Mouse (Mus musculus) stomach, embryonic 15.5 days (tissue): ENCODE data around the gene Camkv. TPM values are rescaled to one million over a fixed set of nuclear protein-coding genes. Genes with fewer than 3 reads are reported as not detected.

Experiments
- ATAC-seq: fragments of 200-750 bp; cut with Nextera tagmentation; 2 replicates; pipeline ENCODE4 v1.8.0; 2017; ENCODE audit warnings: low read depth, moderate number of reproducible peaks, moderate TSS enrichment; ENCODE audit not compliant: insufficient read depth, low FRiP score
- H3K27ac ChIP-seq: fragments of 300-500 bp; sonication (generic); 2 replicates; pipeline ENCODE4 v1.5.1; 2015; ENCODE audit warnings: mild to moderate bottlenecking, inconsistent platforms
- H3K27me3 ChIP-seq: fragments of 300-500 bp; sonication (generic); replicated peaks from 2 replicates; pipeline ENCODE4 v1.6.1; 2015; ENCODE audit warnings: inconsistent platforms
- H3K36me3 ChIP-seq: fragments of 300-500 bp; sonication (generic); 2 replicates; pipeline ENCODE4 v1.6.1; 2015; ENCODE audit warnings: inconsistent platforms
- H3K4me1 ChIP-seq: fragments of 300-500 bp; sonication (generic); 2 replicates; pipeline ENCODE4 v1.6.1; 2015; ENCODE audit warnings: inconsistent platforms
- H3K4me2 ChIP-seq: fragments of 300-500 bp; sonication (generic); 2 replicates; pipeline ENCODE4 v1.6.1; 2015; ENCODE audit warnings: mild to moderate bottlenecking, inconsistent platforms
- H3K4me3 ChIP-seq: fragments of 300-500 bp; sonication (generic); replicated peaks from 2 replicates; pipeline ENCODE4 v1.5.1; 2015; ENCODE audit warnings: inconsistent platforms
- H3K9ac ChIP-seq: fragments of 300-500 bp; sonication (generic); 2 replicates; pipeline ENCODE4 v1.6.1; 2015; ENCODE audit warnings: inconsistent platforms
- H3K9me3 ChIP-seq: fragments of 300-500 bp; sonication (generic); 2 replicates; pipeline ENCODE4 v1.6.1; 2016; ENCODE audit warnings: inconsistent platforms
- WGBS: fragments of 180-500 bp; shearing (Covaris S2); methylation state at CpG from one replicate; pipeline ENCODE4 v1.1.7; 2015; 5-methylcytosine and 5-hydroxymethylcytosine counted together
- polyA plus RNA-seq: library from polyadenylated mRNA; unstranded; fragments of >200 nt; fragmentation: Nextera tagmentation; extraction: Ambion mirVana; gene quantifications from 2 replicates; pipeline ENCODE4 v1.2.1, GENCODE M21; 2015

The Camkv gene
- 3.0 and 3.1 TPM in 2 replicates for polyA plus RNA-seq

DNA sequence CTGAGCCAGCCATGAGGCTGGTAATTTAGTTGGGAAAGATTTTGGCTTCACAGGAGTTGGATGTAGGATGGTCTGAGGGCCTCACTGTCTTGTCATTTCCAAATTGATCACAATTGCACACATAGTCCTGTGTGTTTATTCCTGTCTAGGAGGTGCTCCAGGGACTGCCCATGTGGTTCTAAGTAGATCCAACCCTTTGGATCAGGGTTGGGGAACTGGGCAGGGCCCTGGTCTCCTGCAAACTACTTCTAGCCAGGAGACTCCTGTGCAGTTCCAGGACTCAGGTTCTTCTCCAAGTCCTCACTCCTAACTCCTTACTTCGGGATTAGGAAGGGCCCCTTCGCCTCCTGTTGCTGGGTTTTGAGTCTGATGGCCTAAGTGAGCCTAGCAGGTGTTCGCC is at the start of gene Camkv:
Gene Camkv (plus strand): TSS at position 301 of the 400 bp plus-strand sequence.
- no peaks in the 10 kb centered on the region for H3K36me3 ChIP-seq
- peak within 1 kb of the TSS; percentile 35; the same call in 1 of the 2 replicates for H3K9ac ChIP-seq
- WGBS = 13% methylated on average over 3 of the region's 3 CpGs
- no peak for ATAC-seq
- H3K4me3 ChIP-seq = peak within 1 kb of the TSS; percentile 47
- no peak within 1 kb of the TSS for H3K27ac ChIP-seq
- peaks cover 24% of the 10 kb centered on the region for H3K27me3 ChIP-seq
- H3K4me1 ChIP-seq = peaks cover 16% of the 10 kb centered on the region
- peak within 1 kb of the TSS; percentile 92 for H3K4me2 ChIP-seq
- no peaks in the 10 kb centered on the region for H3K9me3 ChIP-seq

DNA sequence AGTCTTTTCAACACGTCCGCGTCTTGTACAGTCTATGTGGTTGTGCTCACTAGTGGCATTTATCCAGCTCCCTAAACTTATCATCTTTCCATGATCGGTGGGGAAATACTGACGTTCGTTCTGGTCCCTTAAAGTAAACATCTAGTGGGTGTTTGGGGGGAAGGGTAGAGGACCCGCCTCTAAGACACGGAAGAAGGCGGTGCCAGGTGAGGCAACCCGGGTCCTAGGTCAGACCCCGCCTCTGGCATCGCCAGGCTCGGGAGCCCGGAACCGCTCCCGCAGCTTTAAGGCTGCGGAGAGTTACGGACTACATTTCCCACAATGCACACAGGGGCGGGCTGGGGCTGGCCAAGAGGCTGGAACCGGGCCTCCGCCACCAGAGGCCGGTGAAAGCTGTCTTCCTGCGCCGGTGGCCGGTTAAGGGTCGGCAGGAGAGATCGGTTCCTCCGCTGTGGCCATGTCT is 47.6 kb upstream of the Camkv start, which contains the start of gene Mon1a:
Gene Mon1a (plus strand): TSS at position 348 of the 463 bp plus-strand sequence.
- ATAC-seq = peak; percentile 96
- WGBS = under 1% methylated on average over 28 of the region's 28 CpGs
- H3K9ac ChIP-seq = peak within 1 kb of the TSS; percentile 74
- H3K27me3 ChIP-seq = no peaks in the 10 kb centered on the region
- peak within 1 kb of the TSS; percentile 87 for H3K4me3 ChIP-seq
- peak within 1 kb of the TSS; percentile 81 for H3K27ac ChIP-seq
- H3K4me2 ChIP-seq = peak within 1 kb of the TSS; percentile 89
- no peaks in the 10 kb centered on the region for H3K9me3 ChIP-seq
- H3K4me1 ChIP-seq = peaks cover 15% of the 10 kb centered on the region
- H3K36me3 ChIP-seq = no peaks in the 10 kb centered on the region

DNA sequence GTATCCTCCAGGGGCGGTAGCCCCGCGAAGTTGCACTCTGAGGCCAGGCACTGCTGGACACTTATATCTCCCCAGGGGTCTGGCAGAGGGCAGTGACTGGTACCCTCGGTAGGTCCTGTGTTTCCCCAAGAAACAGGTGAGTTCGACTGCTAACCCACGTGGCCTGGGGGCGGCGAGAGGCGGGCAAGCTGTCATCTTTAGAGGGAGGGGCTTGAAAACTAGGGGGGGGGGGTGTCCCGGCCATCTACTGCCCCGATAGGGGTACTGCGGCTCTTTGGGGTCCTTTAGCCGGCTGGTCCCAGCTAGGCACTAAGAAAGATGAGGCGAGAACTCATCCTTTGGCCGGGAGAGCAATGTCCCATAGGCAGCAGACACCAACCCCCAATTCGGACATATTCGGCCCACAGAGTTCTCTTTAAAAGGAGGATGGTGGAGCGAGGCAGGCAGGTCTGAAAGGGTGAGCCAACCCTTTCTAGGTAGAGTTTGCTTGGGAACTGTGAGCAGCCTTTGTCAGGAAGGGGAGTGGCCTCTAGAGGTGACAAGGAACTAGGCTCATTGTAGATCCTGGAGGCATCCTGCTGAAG is 47.1 kb upstream of the Camkv start:
- ATAC-seq = peak; percentile 45
- peak overlapping the region; percentile 89 for H3K4me2 ChIP-seq
- H3K4me3 ChIP-seq = peak overlapping the region; percentile 87
- H3K27ac ChIP-seq = peak overlapping the region; percentile 81
- H3K9me3 ChIP-seq = no peaks in the 10 kb centered on the region
- no peaks in the 10 kb centered on the region for H3K27me3 ChIP-seq
- H3K36me3 ChIP-seq = no peaks in the 10 kb centered on the region
- H3K9ac ChIP-seq = peak overlapping the region; percentile 74
- H3K4me1 ChIP-seq = peaks cover 15% of the 10 kb centered on the region
- WGBS = 0% methylated on average over 18 of the region's 18 CpGs

DNA sequence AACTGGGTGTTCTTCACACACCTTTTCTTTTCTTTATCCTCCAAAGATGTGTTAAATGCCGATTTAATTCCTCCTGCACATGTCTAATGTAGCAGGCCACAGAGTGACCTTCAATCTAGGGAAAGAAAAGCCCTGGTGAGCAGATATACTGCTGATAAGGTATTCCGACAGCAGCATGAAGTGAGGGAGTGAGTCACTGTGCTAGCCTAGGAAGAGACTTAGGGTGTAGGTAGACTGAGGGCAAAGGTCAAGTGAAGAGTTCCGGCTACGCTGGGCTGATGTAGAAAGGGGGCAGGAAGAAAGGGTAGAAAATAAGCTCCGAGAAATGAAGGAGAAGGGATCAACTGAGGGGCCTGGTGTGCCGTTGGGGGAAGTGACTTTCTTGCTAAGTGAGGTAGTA is 45.2 kb upstream of the Camkv start:
- H3K4me2 ChIP-seq = 0 out of 2 replicates have a peak overlapping the region, but pooled peaks have one; percentile 16
- no peaks in the 10 kb centered on the region for H3K36me3 ChIP-seq
- no peak for ATAC-seq
- no peaks in the 10 kb centered on the region for H3K9me3 ChIP-seq
- WGBS = 67% methylated on average over 6 of the region's 6 CpGs
- peaks cover 15% of the 10 kb centered on the region for H3K4me1 ChIP-seq
- H3K4me3 ChIP-seq = 0 out of 2 replicates have a peak overlapping the region, but pooled peaks have one; percentile 7
- H3K9ac ChIP-seq = no peak overlapping the region
- peak overlapping the region; percentile 81 for H3K27ac ChIP-seq
- H3K27me3 ChIP-seq = no peaks in the 10 kb centered on the region

DNA sequence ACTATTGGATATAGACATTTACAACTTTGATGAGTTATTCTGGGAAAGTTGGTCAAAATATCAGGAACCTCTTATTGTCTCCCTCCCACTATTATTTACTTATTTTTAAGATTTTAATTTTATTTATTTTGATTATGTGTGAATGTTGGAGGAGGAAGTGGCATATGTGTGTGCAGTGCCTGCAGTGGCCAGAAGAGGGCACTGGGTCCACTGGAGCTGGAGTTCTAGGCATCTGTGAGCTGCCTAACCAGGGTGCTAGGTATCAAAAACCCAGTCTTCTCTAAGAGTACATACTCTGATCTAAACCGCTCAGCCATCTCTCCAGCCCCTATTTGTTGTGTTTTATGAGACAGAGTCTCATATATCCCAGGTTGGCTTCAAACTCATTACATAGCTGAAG is 44.5 kb upstream of the Camkv start:
- no peak for ATAC-seq
- Histone ChIP-seq H3K4me2 (no peak overlapping the region), H3K4me1 (peaks cover 15% of the 10 kb centered on the region), H3K27me3 (no peaks in the 10 kb centered on the region), H3K36me3 (peaks cover 1% of the 10 kb centered on the region; the same call in 1 of the 2 replicates), H3K27ac (no peak overlapping the region), H3K9ac (no peak overlapping the region), H3K9me3 (no peaks in the 10 kb centered on the region), H3K4me3 (no peak overlapping the region)
- 94% methylated on average over 1 of the region's 1 CpGs for WGBS

DNA sequence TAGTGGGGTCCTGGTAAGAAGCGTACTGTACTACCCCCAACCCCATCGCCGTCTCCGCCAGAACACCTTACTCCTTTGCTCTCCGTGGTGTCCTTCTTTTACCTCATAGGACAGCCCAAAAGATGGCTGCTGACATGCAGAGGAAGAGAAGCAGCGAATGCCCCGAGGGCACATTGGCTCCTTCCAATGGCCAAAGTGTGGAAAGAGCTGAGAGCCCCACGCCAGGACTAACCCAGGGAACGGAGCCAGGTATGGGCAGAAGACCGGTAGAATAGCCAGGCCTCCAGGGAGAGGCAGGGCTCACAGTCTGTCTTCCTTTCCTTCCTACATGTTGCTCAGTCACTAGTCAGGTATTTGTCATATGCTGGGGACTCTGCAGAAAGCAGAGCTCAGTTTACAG is 36.9 kb upstream of the Camkv start:
- 91% methylated on average over 10 of the region's 10 CpGs for WGBS
- 0 out of 2 replicates have a peak, but pooled peaks cover 12% of the 10 kb centered on the region for H3K27me3 ChIP-seq
- peaks cover 8% of the 10 kb centered on the region; the same call in 1 of the 2 replicates for H3K36me3 ChIP-seq
- 0 out of 2 replicates have a peak, but pooled peaks cover 5% of the 10 kb centered on the region for H3K4me1 ChIP-seq
- ATAC-seq = no peak
- H3K27ac ChIP-seq = no peak overlapping the region
- H3K4me2 ChIP-seq = no peak overlapping the region
- no peak overlapping the region for H3K9ac ChIP-seq
- no peak overlapping the region for H3K4me3 ChIP-seq
- H3K9me3 ChIP-seq = no peaks in the 10 kb centered on the region

DNA sequence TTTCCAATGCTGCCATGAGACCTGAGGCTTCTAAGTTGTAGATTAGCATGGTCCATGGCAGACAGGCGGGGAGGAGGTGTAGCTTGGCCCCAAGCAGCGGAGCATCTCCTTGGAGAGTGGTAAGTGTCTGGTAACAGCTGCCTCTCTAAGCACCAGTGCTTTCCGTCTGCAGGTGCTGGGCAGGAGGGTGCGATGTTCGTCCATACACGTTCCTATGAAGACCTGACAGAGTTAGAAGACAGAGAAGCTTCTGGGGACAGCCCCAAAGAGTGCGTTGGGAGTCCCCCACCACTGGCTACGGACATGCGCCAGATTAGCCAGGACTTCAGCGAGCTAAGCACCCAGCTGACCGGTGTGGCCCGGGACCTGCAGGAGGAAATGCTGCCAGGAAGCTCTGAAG is 35.6 kb upstream of the Camkv start:
- H3K9me3 ChIP-seq = no peaks in the 10 kb centered on the region
- no peak for ATAC-seq

DNA sequence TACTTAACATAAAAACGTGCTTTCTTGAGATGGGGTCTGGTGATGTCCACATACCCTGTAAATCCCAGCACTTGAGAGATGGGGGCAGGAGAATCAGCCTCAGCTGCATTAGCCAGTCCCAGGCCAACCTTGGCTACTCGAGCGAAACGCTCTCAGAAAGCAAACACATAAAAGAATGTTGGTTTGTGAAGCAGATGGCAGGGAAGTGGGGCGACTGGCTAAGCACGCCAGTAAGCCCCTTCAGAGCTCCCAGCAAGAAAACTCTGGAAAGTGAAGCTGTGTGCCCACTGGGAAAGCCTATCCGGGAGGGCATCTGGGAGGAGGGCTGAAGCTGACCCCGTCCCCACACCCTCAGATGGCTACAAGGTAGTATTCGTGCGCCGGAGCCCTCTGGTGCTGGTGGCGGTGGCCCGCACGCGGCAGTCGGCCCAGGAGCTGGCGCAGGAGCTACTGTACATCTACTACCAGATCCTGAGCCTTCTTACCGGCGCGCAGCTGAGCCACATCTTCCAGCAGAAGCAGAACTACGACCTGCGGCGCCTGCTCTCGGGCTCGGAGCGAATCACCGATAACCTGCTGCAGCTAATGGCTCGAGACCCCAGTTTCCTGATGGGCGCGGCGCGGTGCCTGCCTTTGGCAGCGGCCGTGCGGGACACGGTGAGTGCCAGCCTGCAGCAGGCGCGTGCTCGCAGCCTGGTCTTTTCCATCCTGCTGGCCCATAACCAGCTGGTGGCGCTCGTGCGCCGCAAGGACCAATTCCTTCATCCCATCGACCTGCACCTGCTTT is 34.4 kb upstream of the Camkv start:
- H3K4me2 ChIP-seq = peak overlapping the region; percentile 61
- peaks cover 13% of the 10 kb centered on the region for H3K4me1 ChIP-seq
- no peak overlapping the region for H3K9ac ChIP-seq
- H3K4me3 ChIP-seq = peak overlapping the region; percentile 24
- peak; percentile 47; the same call in 1 of the 2 replicates for ATAC-seq
- no peaks in the 10 kb centered on the region for H3K9me3 ChIP-seq
- peaks cover 6% of the 10 kb centered on the region; the same call in 1 of the 2 replicates for H3K36me3 ChIP-seq
- H3K27ac ChIP-seq = no peak overlapping the region
- 0 out of 2 replicates have a peak, but pooled peaks cover 12% of the 10 kb centered on the region for H3K27me3 ChIP-seq
- 14% methylated on average over 44 of the region's 44 CpGs for WGBS

More for the DNA sequence above, 35.6 kb upstream of the Camkv start:
- 77% methylated on average over 12 of the region's 12 CpGs for WGBS
- no peak overlapping the region for H3K27ac ChIP-seq
- H3K4me1 ChIP-seq = 0 out of 2 replicates have a peak, but pooled peaks cover 5% of the 10 kb centered on the region
- 0 out of 2 replicates have a peak, but pooled peaks cover 12% of the 10 kb centered on the region for H3K27me3 ChIP-seq
- no peak overlapping the region for H3K9ac ChIP-seq
- peaks cover 8% of the 10 kb centered on the region; the same call in 1 of the 2 replicates for H3K36me3 ChIP-seq
- H3K4me3 ChIP-seq = no peak overlapping the region
- no peak overlapping the region for H3K4me2 ChIP-seq

DNA sequence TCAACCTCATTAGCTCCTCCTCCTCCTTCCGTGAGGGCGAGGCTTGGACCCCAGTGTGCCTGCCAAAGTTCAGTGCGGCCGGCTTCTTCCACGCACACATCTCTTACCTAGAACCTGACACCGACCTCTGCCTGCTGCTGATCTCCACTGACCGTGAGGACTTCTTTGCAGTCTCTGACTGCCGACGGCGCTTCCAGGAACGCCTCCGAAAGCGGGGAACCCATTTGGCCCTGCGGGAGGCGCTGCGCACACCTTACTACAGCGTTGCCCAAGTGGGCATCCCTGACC is 33.9 kb upstream of the Camkv start:
- Histone ChIP-seq H3K27ac (no peak overlapping the region), H3K36me3 (0 out of 2 replicates have a peak, but pooled peaks cover 3% of the 10 kb centered on the region), H3K27me3 (0 out of 2 replicates have a peak, but pooled peaks cover 12% of the 10 kb centered on the region), H3K4me3 (no peak overlapping the region), H3K9me3 (no peaks in the 10 kb centered on the region), H3K4me1 (peaks cover 18% of the 10 kb centered on the region), H3K4me2 (peak overlapping the region; percentile 61), H3K9ac (no peak overlapping the region)
- 29% methylated on average over 17 of the region's 17 CpGs for WGBS
- ATAC-seq = no peak

DNA sequence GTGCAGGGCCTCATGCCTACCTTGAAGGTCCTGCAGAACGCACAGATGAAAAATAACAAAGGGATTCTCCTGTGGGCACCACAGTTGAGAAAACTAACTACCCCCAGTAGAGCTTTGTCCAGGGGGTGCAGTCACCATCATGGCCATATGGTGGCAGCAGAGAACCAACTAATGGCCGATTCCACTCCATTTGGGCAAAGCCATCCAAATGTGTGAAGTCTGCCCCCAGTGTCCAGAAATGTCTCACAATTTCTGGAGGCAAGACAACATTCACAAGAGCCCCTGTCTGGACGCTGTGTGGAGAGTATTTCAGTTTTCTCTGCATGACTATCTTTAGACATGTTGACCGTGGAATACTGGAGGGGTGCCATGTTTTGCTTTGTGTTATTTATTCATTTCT is 30.7 kb upstream of the Camkv start:
- Histone ChIP-seq H3K9ac (no peak overlapping the region), H3K4me1 (peaks cover 41% of the 10 kb centered on the region), H3K27me3 (0 out of 2 replicates have a peak, but pooled peaks cover 12% of the 10 kb centered on the region), H3K27ac (no peak overlapping the region; the same call in 1 of the 2 replicates), H3K4me2 (no peak overlapping the region), H3K36me3 (0 out of 2 replicates have a peak, but pooled peaks cover 3% of the 10 kb centered on the region), H3K9me3 (no peaks in the 10 kb centered on the region), H3K4me3 (no peak overlapping the region)
- 2% methylated on average over 4 of the region's 4 CpGs for WGBS
- 0 out of 2 replicates have a peak, but pooled peaks have one; percentile 9 for ATAC-seq

DNA sequence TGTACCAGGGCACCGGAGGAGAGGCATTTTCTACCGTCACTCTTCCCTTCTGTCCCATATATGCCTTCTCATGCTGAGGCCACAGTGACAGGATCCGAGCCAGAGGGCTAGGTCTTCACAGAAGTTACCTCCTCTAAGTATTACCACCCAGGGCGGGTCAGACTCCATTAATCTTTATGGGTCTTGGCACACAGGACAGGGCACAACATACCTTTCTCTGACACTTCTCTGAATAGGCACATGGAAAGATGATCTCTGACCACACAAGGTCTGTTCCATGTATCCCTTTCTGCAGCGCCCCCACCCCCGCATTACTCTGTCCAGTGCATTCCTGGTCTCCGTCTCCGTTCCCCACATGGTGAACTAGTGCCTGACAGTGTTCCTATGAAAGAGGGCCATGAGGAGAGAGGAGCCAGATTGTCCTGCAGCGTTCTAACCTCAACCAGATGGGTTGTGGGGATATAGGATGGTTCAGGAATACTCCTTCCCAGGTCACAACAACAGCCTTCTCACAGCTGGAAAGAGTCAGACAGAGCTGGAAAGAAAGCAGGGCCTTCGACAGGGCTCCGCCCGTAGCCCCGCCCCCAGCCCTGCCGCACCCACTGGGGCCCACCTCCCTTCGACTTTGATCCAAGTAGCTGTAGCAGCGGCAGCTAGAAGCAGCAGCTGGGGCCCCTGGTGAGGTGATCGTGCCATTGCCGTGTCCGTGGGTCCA is 29.1 kb upstream of the Camkv start, which contains the start of gene Mst1r:
Gene Mst1r (plus strand): TSS at position 622 of the 715 bp plus-strand sequence.
- WGBS = 14% methylated on average over 19 of the region's 19 CpGs
- peak within 1 kb of the TSS; percentile 61; the same call in 1 of the 2 replicates for H3K9ac ChIP-seq
- no peaks in the 10 kb centered on the region for H3K9me3 ChIP-seq
- no peaks in the 10 kb centered on the region for H3K27me3 ChIP-seq
- peak; percentile 80 for ATAC-seq
- H3K4me1 ChIP-seq = peaks cover 39% of the 10 kb centered on the region
- peak within 1 kb of the TSS; percentile 84 for H3K4me2 ChIP-seq
- peak within 1 kb of the TSS; percentile 53 for H3K4me3 ChIP-seq
- peak within 1 kb of the TSS; percentile 88 for H3K27ac ChIP-seq
- H3K36me3 ChIP-seq = 0 out of 2 replicates have a peak, but pooled peaks cover 3% of the 10 kb centered on the region
